Comparison of ENCODE assay signal across 9 mouse cellular contexts in genomic region chr7:127437724-127438123, GRCm38 (mm10). TPM values are rescaled to one million over a fixed set of nuclear protein-coding genes. Genes with fewer than 3 reads are reported as not detected.
DNase-seq lines count a peak whose midpoint lies in the region; ATAC-seq and TF ChIP-seq lines count a peak whose summit lies in the region.
"Had no signal": no experiment of that assay in that cellular context is flagged by ENCODE, and none has a peak within 500 bp of the region (broad histone marks: within the 10 kb centered on the region; RNA-seq: fewer than 3 reads in every experiment).

No protein-coding gene starts in this region.

- 83% methylated on average over 3 of the region's 3 CpGs for WGBS in embryonic facial prominence, embryonic 10.5 days

- no peak for TF ChIP-seq POLR2A in testis, adult 2 months (IDR thresholded peaks at IDR 0.05; ENCODE audit: control insufficient read depth, low read depth, low read length)

- no peaks in the 10 kb centered on the region for H3K27me3 ChIP-seq in embryonic facial prominence, embryonic 10.5 days (replicated peaks; ENCODE audit: low read depth, poor library complexity, severe bottlenecking)
- H3K27me3 ChIP-seq in testis, adult 2 months (ENCODE audit: control insufficient read depth, insufficient read depth, low read length): no peaks in the 10 kb centered on the region

- peak; percentile 63 for DNase-seq in CD4-positive, CD25-positive, alpha-beta regulatory T cell, adult 2 months (ENCODE audit: low read depth, low spot score)
- no peak for DNase-seq in left cerebral cortex, adult 2 months (ENCODE audit: extremely low spot score in 1 of 2, low spot score in 2 of 2)
- DNase-seq in left cerebral cortex, adult 9 months (ENCODE audit: low spot score in 2 of 2): no peak
- peak; percentile 20 for DNase-seq in embryonic facial prominence, embryonic 10.5 days (ENCODE audit: low spot score)
- no peak for DNase-seq in heart, postnatal 10 days
- no peak for DNase-seq in cerebellum, postnatal 4 days (ENCODE audit: low spot score in 2 of 2)

- no peak overlapping the region for H3K27ac ChIP-seq in left cerebral cortex, adult 2 months
- no peak overlapping the region for H3K27ac ChIP-seq in embryonic facial prominence, embryonic 10.5 days (replicated peaks)
- H3K27ac ChIP-seq in testis, adult 2 months (ENCODE audit: control insufficient read depth, insufficient read depth, low read depth, low read length): no peak overlapping the region

- ATAC-seq in CD4-positive, CD25-positive, alpha-beta regulatory T cell, adult 4 months: no peak

- intact Hi-C loops in left cerebral cortex, adult 2 months (cut with DNase I): no loop called here
- intact Hi-C loops in heart, postnatal 10 days (cut with DNase I): no loop called here

- H3K9me3 ChIP-seq in embryonic facial prominence, embryonic 10.5 days: peaks cover 13% of the 10 kb centered on the region

- no peaks in the 10 kb centered on the region for H3K4me1 ChIP-seq in embryonic facial prominence, embryonic 10.5 days
- no peaks in the 10 kb centered on the region for H3K4me1 ChIP-seq in testis, adult 2 months (ENCODE audit: control insufficient read depth, insufficient read depth, low read length)

- peak; percentile 43 for TF ChIP-seq CTCF in left cerebral cortex, adult 2 months (IDR thresholded peaks at IDR 0.05)
- peak; percentile 72; the same call in 1 of the 2 replicates for TF ChIP-seq CTCF in testis, adult 2 months (IDR thresholded peaks at IDR 0.05; ENCODE audit: control insufficient read depth, insufficient read depth, insufficient replicate concordance, low read depth, low read length)

- peaks cover 22% of the 10 kb centered on the region for H3K36me3 ChIP-seq in embryonic facial prominence, embryonic 10.5 days (replicated peaks)
- no peaks in the 10 kb centered on the region; the same call in 1 of the 2 replicates for H3K36me3 ChIP-seq in testis, adult 2 months (ENCODE audit: control insufficient read depth, insufficient read depth, low read length)

- H3K4me3 ChIP-seq in left cerebral cortex, adult 2 months: no peak overlapping the region
- no peak overlapping the region for H3K4me3 ChIP-seq in embryonic facial prominence, embryonic 10.5 days
- H3K4me3 ChIP-seq in testis, adult 2 months (ENCODE audit: control insufficient read depth, low read depth, low read length): no peak overlapping the region
- H3K4me3 ChIP-seq: erythroblast, embryonic 14.5 days had no signal

RNA-seq across cellular contexts. Expression of gene Zfp689, which starts 11.2 kb away (rescaled TPM):
- 1 to 10 TPM; 5.6 to 7.9 TPM for polyA plus RNA-seq in CD4-positive, CD25-positive, alpha-beta regulatory T cell, adult 4 months (2017; shearing (Covaris generic))
- 1 to 10 TPM; 5.5 to 6.7 TPM for total RNA-seq in left cerebral cortex, adult 2 months (2021)
- polyA plus RNA-seq in embryonic facial prominence, embryonic 10.5 days (2016; fragmentation: Nextera tagmentation; extraction: Ambion mirVana): 13.4 and 17.7 TPM in 2 replicates
- polyA plus RNA-seq in testis, adult 2 months (2012; rRNA removed): 11.2 and 12.7 TPM in 2 replicates
- total RNA-seq in heart, postnatal 10 days (2021): 1 to 10 TPM; 2.7 to 3.0 TPM

RNA-seq across cellular contexts. Expression of gene Zfp688, which starts 15.9 kb away (rescaled TPM):
- polyA plus RNA-seq in CD4-positive, CD25-positive, alpha-beta regulatory T cell, adult 4 months (2017; shearing (Covaris generic)): 10 to 100 TPM; 16.0 to 18.9 TPM
- total RNA-seq in left cerebral cortex, adult 2 months (2021): 10 to 100 TPM; 13.3 to 13.8 TPM
- 29.0 and 32.5 TPM in 2 replicates for polyA plus RNA-seq in embryonic facial prominence, embryonic 10.5 days (2016; fragmentation: Nextera tagmentation; extraction: Ambion mirVana)
- polyA plus RNA-seq in testis, adult 2 months (2012; rRNA removed): 18.6 and 30.1 TPM in 2 replicates
- 1 to 10 TPM; 3.8 to 6.2 TPM for total RNA-seq in heart, postnatal 10 days (2021)

RNA-seq across cellular contexts. Expression of gene Prr14, which starts 21.7 kb away (rescaled TPM):
- polyA plus RNA-seq in CD4-positive, CD25-positive, alpha-beta regulatory T cell, adult 4 months (2017; shearing (Covaris generic)): 100 to 1,000 TPM; 181 to 236 TPM
- 10 to 100 TPM; 28.4 to 33.4 TPM for total RNA-seq in left cerebral cortex, adult 2 months (2021)
- polyA plus RNA-seq in embryonic facial prominence, embryonic 10.5 days (2016; fragmentation: Nextera tagmentation; extraction: Ambion mirVana): 46.3 and 47.9 TPM in 2 replicates
- polyA plus RNA-seq in testis, adult 2 months (2012; rRNA removed): 55.4 and 58.4 TPM in 2 replicates
- total RNA-seq in heart, postnatal 10 days (2021): 10 to 100 TPM; 27.1 to 27.4 TPM

RNA-seq across cellular contexts. Expression of gene Zfp764, which starts 31.1 kb away (rescaled TPM):
- 1 to 10 TPM; 6.0 to 9.1 TPM for polyA plus RNA-seq in CD4-positive, CD25-positive, alpha-beta regulatory T cell, adult 4 months (2017; shearing (Covaris generic))
- 1 to 10 TPM; 3.8 to 5.6 TPM for total RNA-seq in left cerebral cortex, adult 2 months (2021)
- 6.1 and 7.1 TPM in 2 replicates for polyA plus RNA-seq in embryonic facial prominence, embryonic 10.5 days (2016; fragmentation: Nextera tagmentation; extraction: Ambion mirVana)
- 0.30 and 0.31 TPM in 2 replicates for polyA plus RNA-seq in testis, adult 2 months (2012; rRNA removed)
- 1 to 10 TPM; 4.7 TPM for total RNA-seq in heart, postnatal 10 days (2021)
- polyA plus RNA-seq: erythroblast, embryonic 14.5 days had no signal

RNA-seq across cellular contexts. Expression of gene Fbrs, which starts 41.3 kb away (rescaled TPM):
- polyA plus RNA-seq in CD4-positive, CD25-positive, alpha-beta regulatory T cell, adult 4 months (2017; shearing (Covaris generic)): 10 to 100 TPM; 22.9 to 24.0 TPM
- 10 to 100 TPM; 62.3 to 63.9 TPM for total RNA-seq in left cerebral cortex, adult 2 months (2021)
- polyA plus RNA-seq in embryonic facial prominence, embryonic 10.5 days (2016; fragmentation: Nextera tagmentation; extraction: Ambion mirVana): 8.6 and 9.0 TPM in 2 replicates
- 42.8 and 44.8 TPM in 2 replicates for polyA plus RNA-seq in testis, adult 2 months (2012; rRNA removed)
- total RNA-seq in heart, postnatal 10 days (2021): 10 to 100 TPM; 41.6 to 42.1 TPM

Comparison
In these comparisons a context has a peak if more than half of its experiments do, and no peak if none do; other contexts are left out.
1. DNase-seq: peak in CD4-positive, CD25-positive, alpha-beta regulatory T cell, adult 2 months (single experiment) and embryonic facial prominence, embryonic 10.5 days (single experiment); none in left cerebral cortex, adult 2 months (0 of 2), left cerebral cortex, adult 9 months (0 of 2), heart, postnatal 10 days (0 of 2) and cerebellum, postnatal 4 days (0 of 2).